Mouse (Mus musculus): ENCODE results near the gene Calhm2.

The Calhm2 gene

GRCm38 (mm10) chr19:47067924-47068611, 70.0 kb downstream of the Calhm2 start:
- peak; percentile 83 for DNase-seq (ENCODE audit: low spot score)

DNA sequence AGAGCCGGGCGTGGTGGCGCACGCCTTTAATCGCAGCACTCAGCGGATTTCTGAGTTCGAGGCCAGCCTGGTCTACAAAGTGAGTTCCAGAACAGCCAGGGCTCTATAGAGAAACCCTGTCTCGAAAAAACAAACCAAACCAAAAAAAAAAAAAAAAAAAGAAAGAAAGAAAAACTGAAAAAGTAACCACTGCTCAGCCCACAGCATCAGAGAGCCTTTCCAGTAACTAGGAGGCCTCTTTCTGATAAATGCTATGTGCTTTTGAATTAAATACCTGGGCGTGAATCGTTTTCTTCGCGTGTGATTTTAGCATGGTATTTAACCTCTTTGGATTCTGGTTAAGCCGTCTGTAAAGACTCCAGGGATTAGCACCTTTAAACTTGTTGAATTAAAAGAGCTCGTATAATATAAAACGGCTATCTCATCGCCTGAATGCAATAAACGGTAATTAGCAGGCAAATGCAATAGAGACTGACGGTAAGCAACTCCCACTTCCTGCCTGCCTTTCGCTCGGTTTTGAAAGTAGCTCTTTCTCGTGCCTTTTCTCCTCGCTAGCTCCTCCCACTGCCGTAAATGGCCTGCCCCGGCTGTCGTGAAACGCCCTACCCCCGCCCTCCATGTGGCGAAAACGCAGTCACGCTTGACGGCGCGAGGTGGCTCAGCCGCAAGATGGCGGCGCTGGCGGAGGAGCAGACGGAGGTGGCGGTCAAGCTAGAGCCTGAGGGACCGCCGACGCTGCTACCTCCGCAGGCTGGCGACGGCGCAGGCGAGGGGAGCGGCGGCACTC, 70.8 kb downstream of the Calhm2 start, which contains the start of gene Taf5:
Gene Taf5 (plus strand): TSS at position 651 of the 787 bp plus-strand sequence.
- DNase-seq (ENCODE audit: low spot score), result peak; percentile 97

DNA sequence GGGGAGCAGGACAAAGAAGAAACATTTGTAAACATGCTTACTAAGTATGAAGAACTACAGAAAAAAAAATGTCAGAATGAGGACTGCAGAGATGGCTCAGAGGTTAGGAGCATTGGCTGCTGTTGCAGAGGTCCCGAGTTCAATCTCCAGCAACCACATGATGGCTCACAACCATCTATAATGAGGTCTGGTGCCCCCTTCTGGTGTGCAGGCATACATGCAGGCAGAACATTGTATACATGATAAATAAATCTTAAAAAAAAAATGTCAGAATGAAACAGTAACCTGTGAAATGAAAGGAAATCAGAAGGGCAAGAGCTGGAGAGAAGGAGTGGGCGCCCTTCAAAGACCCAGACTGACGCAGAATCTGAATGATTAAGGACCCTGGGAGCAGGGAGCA, 72.2 kb downstream of the Calhm2 start:
- DNase-seq (ENCODE audit: low spot score), result no peak

DNA sequence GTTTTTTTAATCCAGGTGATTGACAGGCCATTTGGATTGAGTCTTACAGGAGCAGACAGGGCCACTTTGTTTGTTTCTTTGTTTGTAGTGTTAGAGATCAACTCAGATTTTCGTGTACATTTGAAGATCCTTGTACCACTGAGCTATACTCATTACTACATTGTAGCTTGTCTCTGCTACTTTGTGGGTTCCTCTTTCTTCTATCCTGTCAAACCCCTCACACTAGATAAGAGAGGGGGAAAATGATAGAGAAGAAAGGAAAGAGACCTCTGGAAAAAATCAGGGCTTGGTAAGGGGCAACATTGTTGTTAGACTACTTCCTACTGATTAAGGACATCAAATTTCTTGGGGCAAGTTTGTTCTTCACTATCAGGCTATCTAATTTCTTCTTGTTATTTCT, 80.4 kb downstream of the Calhm2 start:
- no peak for DNase-seq (ENCODE audit: low spot score)

Measured in c-Kit-positive CD71-positive TER-119-positive erythroid progenitor cells, embryonic 14.5 days (primary cell).